Mouse (Mus musculus) frontal cortex, adult (tissue): ENCODE data around the gene Taar7a.

ENCODE experiments used
- ATAC-seq: cut with Nextera tagmentation; 2 replicates; pipeline ENCODE4 v1.9.2; 2017; ENCODE audit warnings: mild to moderate bottlenecking, moderate library complexity, mixed read lengths; ENCODE audit not compliant: low TSS enrichment

Taar7a gene

GRCm38 (mm10) chr10:23948026-23948425, 45.3 kb downstream of the Taar7a start:
- no peak for ATAC-seq

- no peak for ATAC-seq
Measured at GRCm38 (mm10) chr10:23942465-23942864, 50.8 kb downstream of the Taar7a start.
